Mouse (Mus musculus): ENCODE measurements around the gene Arid5b. TPM values are rescaled to one million over a fixed set of nuclear protein-coding genes. Genes with fewer than 3 reads are reported as not detected.

Arid5b gene
- polyA plus RNA-seq, 1 experiment, result 4.0 TPM

DNA sequence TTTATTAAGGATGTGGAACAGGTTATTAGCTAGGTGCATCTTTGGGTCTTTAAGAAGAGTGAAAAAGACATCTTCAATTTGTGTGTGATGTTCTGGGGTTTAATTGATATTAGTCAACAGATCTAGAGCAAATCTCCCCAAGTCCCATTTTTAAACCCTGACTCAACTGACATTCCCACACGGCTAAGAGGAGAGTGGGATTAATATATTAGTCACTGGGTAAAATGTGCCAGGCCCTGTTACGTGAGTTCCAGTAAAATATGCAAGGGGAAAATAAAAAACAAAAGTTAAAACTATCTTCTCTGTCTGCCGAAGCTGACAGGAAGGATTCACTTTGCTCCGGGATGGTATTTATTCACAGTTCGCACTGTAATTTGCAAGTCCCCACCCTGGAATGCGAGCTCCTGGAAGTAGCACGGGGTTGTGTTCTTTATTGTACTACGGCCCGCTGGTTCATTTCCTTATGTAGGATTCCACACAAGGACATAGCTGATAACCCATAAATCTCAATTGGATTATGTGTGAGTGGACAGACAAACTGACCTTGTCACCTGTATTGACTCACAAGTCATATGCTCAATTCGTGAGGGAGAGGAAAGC is 121.8 kb downstream of the Arid5b start:
- H3K4me3 ChIP-seq (ENCODE audit: control insufficient read depth, insufficient read depth, low read length), result no peak overlapping the region
- peaks cover 3% of the 10 kb centered on the region for H3K4me1 ChIP-seq (replicated peaks; ENCODE audit: control insufficient read depth, insufficient read depth, low read length)
- DNase-seq, result no peak
- no peak for TF ChIP-seq POLR2A (IDR thresholded peaks at IDR 0.05; ENCODE audit: control insufficient read depth, extremely low read depth, insufficient read depth, low read length, poor library complexity)
- no peak for TF ChIP-seq CTCF (IDR thresholded peaks at IDR 0.05; ENCODE audit: borderline replicate concordance, control insufficient read depth, extremely low read depth, insufficient read depth, low read length, poor library complexity)
- no peaks in the 10 kb centered on the region for H3K27me3 ChIP-seq (ENCODE audit: control insufficient read depth, insufficient read depth, low read length)
- no peak overlapping the region for H3K27ac ChIP-seq (ENCODE audit: control insufficient read depth, insufficient read depth, low read length)
- H3K36me3 ChIP-seq (ENCODE audit: control insufficient read depth, insufficient read depth, low read length), result no peaks in the 10 kb centered on the region
- WGBS, result 96% methylated on average over 10 of the region's 10 CpGs

DNA sequence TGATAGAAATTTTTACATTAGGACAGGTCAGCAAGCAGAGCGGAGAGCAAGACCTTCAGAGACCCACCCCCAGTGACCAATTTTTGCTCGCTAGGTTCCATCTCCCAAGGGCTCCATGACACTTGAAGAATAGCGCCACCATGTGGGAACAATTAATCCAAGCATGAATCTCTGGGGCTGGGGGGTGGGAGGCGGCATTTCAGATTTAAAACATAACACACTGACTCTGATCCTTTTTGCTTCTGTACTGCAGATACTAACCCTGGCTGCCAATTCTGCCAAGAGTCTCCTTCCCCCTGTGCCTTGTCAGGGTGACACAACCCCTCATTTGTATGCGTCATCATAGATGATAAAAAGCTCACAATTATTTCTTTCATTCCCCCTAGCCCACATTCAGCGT is 122.4 kb downstream of the Arid5b start:
- H3K27me3 ChIP-seq (ENCODE audit: control insufficient read depth, insufficient read depth, low read length), result no peaks in the 10 kb centered on the region
- peaks cover 3% of the 10 kb centered on the region for H3K4me1 ChIP-seq (replicated peaks; ENCODE audit: control insufficient read depth, insufficient read depth, low read length)
- H3K4me3 ChIP-seq (ENCODE audit: control insufficient read depth, insufficient read depth, low read length), result no peak overlapping the region
- no peak for TF ChIP-seq CTCF (IDR thresholded peaks at IDR 0.05; ENCODE audit: borderline replicate concordance, control insufficient read depth, extremely low read depth, insufficient read depth, low read length, poor library complexity)
- TF ChIP-seq POLR2A (IDR thresholded peaks at IDR 0.05; ENCODE audit: control insufficient read depth, extremely low read depth, insufficient read depth, low read length, poor library complexity), result no peak
- no peak overlapping the region for H3K27ac ChIP-seq (ENCODE audit: control insufficient read depth, insufficient read depth, low read length)
- no peaks in the 10 kb centered on the region for H3K36me3 ChIP-seq (ENCODE audit: control insufficient read depth, insufficient read depth, low read length)
- 94% methylated on average over 6 of the region's 6 CpGs for WGBS
- no peak for DNase-seq

DNA sequence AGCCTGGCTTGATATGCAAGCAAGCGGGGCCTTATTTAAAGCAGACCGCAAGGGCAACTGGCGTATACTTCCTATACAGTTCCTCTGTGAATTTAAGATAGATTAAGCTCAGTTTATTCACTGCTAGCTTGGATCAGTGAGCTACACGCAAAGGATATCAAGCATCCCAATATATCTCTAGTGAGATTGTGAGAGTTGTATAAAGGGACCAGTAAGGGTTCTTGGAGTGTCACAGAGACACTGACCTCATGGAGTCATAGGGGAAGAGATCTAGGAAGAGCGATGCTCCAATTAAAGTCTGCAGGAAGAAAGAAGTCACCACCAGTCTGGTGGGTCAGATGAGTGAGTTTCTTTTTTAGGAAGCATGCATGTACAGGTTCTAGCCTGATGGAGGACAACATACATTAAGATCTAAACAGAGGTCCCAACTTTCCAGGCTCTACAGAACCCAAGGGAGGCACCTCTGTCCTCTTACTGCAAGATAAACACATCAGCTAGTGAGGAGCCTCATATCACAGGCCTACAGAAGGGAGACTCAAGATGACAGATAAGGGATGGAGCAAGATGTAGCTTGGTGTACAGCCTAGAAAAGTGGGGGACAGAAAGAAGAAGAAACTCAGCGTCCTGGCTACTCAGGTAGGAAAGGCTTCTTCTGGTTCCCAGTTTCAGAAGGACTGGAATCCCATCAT is 123.0 kb downstream of the Arid5b start:
- Histone ChIP-seq H3K4me3 (ENCODE audit: control insufficient read depth, insufficient read depth, low read length) (no peak overlapping the region), H3K27ac (ENCODE audit: control insufficient read depth, insufficient read depth, low read length) (no peak overlapping the region), H3K4me1 (replicated peaks; ENCODE audit: control insufficient read depth, insufficient read depth, low read length) (peaks cover 3% of the 10 kb centered on the region), H3K27me3 (ENCODE audit: control insufficient read depth, insufficient read depth, low read length) (no peaks in the 10 kb centered on the region), H3K36me3 (ENCODE audit: control insufficient read depth, insufficient read depth, low read length) (no peaks in the 10 kb centered on the region)
- WGBS, result 96% methylated on average over 6 of the region's 6 CpGs
- TF ChIP-seq POLR2A (IDR thresholded peaks at IDR 0.05; ENCODE audit: control insufficient read depth, extremely low read depth, insufficient read depth, low read length, poor library complexity) (no peak), CTCF (IDR thresholded peaks at IDR 0.05; ENCODE audit: borderline replicate concordance, control insufficient read depth, extremely low read depth, insufficient read depth, low read length, poor library complexity) (no peak)
- DNase-seq, result no peak

DNA sequence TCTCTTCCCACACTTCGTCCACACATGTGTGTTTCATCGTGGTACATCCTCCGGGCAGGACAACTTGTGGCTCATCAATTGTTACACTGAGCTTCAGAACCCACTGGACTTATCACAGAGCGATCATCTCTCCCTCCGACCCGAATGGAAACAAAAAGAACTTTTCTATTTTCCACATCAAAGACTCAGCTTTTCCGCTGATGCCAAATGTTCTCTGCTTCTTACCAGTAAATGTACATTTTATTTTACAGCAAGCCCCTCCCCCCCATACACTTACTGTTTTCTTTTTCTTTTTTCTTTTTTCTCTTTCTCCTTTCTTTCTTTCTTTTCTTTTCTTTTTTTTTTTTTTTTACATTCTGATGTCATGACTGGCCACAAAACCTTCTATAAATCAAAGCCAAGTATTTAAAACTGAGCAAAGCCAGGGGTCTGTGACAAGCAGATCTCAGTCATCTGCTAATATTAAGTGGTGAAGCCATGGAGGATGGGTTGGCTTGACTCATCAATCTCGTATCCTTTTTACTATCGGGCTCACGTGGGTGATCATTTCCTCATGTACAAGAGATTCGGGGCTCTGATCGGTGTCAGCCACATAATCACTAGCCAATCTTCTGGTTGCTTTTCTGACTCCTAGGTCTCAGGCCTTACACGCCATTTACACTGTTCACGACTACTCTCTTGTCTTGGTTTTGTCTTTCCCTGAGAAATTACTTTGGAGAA is 124.3 kb downstream of the Arid5b start:
- H3K4me1 ChIP-seq (replicated peaks; ENCODE audit: control insufficient read depth, insufficient read depth, low read length), result peaks cover 3% of the 10 kb centered on the region
- WGBS, result 56% methylated on average over 14 of the region's 14 CpGs
- H3K27ac ChIP-seq (ENCODE audit: control insufficient read depth, insufficient read depth, low read length), result no peak overlapping the region
- no peaks in the 10 kb centered on the region for H3K27me3 ChIP-seq (ENCODE audit: control insufficient read depth, insufficient read depth, low read length)
- no peak for TF ChIP-seq POLR2A (IDR thresholded peaks at IDR 0.05; ENCODE audit: control insufficient read depth, extremely low read depth, insufficient read depth, low read length, poor library complexity)
- H3K36me3 ChIP-seq (ENCODE audit: control insufficient read depth, insufficient read depth, low read length), result no peaks in the 10 kb centered on the region
- H3K4me3 ChIP-seq (ENCODE audit: control insufficient read depth, insufficient read depth, low read length), result no peak overlapping the region
- DNase-seq, result no peak

DNA sequence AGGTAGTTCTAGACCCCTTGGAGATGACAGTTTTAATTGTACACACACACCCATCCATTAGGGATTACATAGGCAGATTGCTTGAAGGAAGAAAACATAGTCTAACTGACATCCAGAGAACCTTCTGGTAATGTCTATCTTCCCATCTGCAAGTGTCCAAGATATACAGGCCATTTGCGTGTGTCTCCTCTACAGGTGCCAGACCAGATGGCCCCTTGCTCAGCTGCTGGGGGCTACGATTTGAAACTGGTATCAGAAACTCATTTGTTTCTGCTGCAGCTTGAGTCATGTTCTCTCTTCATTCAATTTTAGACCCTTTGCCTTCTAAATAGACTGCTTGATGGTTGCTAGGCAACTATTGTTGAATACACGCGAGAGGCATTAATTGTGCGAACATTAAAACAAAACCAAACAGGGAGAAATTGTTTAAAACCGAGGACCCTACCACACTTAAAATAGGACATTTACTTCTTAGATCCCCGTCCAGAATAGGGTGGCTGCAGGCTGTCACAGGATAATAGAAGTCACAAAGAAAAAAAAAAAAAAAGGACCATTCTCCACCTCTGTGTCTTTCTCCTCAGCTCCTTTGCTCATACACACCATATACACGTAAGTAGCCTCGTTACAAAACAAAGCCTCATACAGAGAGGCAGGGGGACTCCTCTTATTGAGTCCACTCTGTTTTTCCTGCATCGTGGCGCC is 125.0 kb downstream of the Arid5b start:
- 80% methylated on average over 11 of the region's 11 CpGs for WGBS
- no peaks in the 10 kb centered on the region for H3K27me3 ChIP-seq (ENCODE audit: control insufficient read depth, insufficient read depth, low read length)

DNA sequence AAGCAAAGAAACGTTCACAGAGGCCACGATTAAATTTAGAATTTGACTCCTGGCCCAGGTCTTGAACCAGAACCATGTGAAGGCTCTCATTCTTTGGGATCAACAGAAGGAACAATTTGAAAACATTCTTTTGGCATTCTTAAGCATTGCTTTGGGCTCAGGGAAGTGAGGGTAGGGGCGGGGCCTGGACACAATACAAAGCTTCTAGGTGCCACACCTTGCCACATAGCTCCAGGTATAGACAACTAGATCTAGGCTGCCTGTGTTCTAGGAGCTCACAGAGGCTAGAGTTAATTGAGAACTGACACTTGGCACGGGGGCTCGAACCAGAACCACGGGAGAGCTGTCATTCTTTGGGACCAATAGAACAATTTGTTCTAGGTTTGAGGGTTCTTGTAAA is 130.0 kb downstream of the Arid5b start:
- Histone ChIP-seq H3K27me3 (ENCODE audit: control insufficient read depth, insufficient read depth, low read length) (no peaks in the 10 kb centered on the region), H3K36me3 (ENCODE audit: control insufficient read depth, insufficient read depth, low read length) (no peaks in the 10 kb centered on the region), H3K4me1 (replicated peaks; ENCODE audit: control insufficient read depth, insufficient read depth, low read length) (no peaks in the 10 kb centered on the region), H3K27ac (ENCODE audit: control insufficient read depth, insufficient read depth, low read length) (no peak overlapping the region), H3K4me3 (ENCODE audit: control insufficient read depth, insufficient read depth, low read length) (no peak overlapping the region)
- TF ChIP-seq POLR2A (IDR thresholded peaks at IDR 0.05; ENCODE audit: control insufficient read depth, extremely low read depth, insufficient read depth, low read length, poor library complexity) (no peak), CTCF (IDR thresholded peaks at IDR 0.05; ENCODE audit: borderline replicate concordance, control insufficient read depth, extremely low read depth, insufficient read depth, low read length, poor library complexity) (no peak)
- WGBS, result 90% methylated on average over 6 of the region's 6 CpGs
- no peak for DNase-seq

More for the DNA sequence above, 125.0 kb downstream of the Arid5b start:
- Histone ChIP-seq H3K4me1 (replicated peaks; ENCODE audit: control insufficient read depth, insufficient read depth, low read length) (peaks cover 3% of the 10 kb centered on the region), H3K27ac (ENCODE audit: control insufficient read depth, insufficient read depth, low read length) (no peak overlapping the region), H3K36me3 (ENCODE audit: control insufficient read depth, insufficient read depth, low read length) (no peaks in the 10 kb centered on the region), H3K4me3 (ENCODE audit: control insufficient read depth, insufficient read depth, low read length) (no peak overlapping the region)
- TF ChIP-seq CTCF (IDR thresholded peaks at IDR 0.05; ENCODE audit: borderline replicate concordance, control insufficient read depth, extremely low read depth, insufficient read depth, low read length, poor library complexity), result no peak
- no peak for TF ChIP-seq POLR2A (IDR thresholded peaks at IDR 0.05; ENCODE audit: control insufficient read depth, extremely low read depth, insufficient read depth, low read length, poor library complexity)
- DNase-seq, result no peak
